Mouse (Mus musculus): Measurements from ENCODE around the gene Pfn1.

Gene Pfn1

DNA sequence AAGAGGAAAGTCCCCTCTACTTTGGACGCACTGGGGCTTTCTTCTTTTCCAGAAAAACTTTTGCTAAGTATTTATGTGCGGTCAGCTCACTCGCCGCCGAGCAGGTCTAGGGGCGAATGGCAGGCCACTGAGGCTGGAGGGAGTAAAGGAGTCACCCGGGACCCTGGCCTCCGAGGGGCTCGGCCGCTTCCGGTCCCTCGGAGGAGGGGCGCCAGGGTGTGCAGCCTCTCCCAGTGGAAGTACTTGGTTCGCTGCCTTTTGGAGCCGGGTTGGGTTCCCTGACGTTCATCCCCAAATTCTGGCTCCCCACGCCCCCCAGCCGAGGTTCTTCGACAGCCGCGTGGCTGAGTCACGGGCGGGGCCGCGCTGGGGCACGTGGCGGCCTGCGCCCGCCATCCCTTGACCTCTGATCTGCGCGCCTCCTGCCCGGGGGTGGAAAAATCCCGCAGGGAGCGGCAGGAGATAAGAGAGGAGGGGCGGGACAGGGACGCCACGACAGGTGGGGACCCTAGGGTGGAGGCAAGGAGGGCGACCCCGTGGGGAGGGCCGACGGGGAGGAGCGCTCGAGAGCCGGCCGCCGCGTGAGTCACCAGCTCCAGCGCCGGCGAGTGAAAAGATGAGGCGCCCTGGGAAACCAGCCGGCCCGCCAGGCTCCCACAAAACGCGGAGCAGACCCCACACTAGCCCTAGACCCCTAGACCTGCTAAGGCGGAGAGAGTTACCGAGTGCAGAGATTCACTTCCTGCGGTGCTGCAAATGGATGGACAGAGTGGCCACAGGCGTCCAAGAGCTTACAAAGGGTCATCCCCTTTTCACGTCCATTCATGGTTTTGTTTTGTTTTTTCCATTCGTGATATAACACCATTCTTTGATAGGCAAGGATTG, 1.4 kb upstream of the Pfn1 start:
- in situ Hi-C loops (cut with MboI), result loop anchor here (25.0 kb wide), 1 partner anchor 644 kb away; the partner anchor contains the start of genes Acadvl, Dlg4 and Dvl2

- in situ Hi-C loops (cut with MboI), result loop anchor here (25.0 kb wide), 1 partner anchor 643 kb away; the partner anchor contains the start of genes Acadvl, Dlg4 and Dvl2
Observed at GRCm38 (mm10) chr11:70654923-70655570, 603 bp upstream of the Pfn1 start.

DNA sequence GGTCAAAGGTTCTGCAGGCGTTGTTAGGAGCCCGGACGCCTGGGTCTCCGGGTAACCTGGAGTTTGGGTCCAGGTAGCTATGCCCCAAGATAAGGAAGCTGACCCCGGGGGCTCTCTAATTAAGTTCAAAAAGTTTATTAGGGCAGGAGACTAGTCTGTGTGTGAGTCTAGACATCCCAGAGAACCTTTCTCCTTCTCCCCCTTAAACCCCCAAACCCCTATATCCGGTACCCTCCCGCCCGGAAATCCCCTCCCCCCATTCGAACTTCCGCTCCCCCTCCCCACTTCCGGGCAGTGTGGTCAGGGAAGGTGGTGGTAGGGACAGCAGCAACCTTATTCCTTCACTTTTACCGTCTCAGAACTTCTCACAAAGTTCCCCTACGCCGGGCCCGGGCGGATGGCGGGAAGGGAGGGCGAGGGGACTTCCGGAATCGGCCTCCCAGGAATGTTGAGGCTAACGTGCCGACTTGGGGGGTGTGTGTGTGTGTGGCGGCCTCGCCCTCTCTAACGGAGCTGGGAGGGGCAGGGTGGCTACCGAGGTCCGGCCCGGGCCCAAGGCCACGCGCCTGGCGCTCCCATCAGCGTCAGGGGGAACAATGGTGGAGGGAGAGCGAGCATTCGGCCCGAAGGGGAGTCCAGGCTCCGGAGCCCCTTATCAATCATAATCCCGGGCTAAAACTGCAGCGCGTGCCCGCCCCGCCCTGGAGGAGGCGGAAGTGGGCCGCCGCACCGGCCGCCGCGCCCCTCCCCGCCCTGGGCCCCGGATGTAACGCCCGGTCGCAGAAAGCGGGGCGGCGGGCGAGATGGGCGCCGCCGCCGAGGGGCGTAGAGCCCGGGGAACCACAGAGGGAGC, 873 bp downstream of the Pfn1 start:
- in situ Hi-C loops (cut with MboI), result loop anchor here (25.0 kb wide), 1 partner anchor 641 kb away; the partner anchor contains the start of genes Acadvl, Dlg4 and Dvl2

DNA sequence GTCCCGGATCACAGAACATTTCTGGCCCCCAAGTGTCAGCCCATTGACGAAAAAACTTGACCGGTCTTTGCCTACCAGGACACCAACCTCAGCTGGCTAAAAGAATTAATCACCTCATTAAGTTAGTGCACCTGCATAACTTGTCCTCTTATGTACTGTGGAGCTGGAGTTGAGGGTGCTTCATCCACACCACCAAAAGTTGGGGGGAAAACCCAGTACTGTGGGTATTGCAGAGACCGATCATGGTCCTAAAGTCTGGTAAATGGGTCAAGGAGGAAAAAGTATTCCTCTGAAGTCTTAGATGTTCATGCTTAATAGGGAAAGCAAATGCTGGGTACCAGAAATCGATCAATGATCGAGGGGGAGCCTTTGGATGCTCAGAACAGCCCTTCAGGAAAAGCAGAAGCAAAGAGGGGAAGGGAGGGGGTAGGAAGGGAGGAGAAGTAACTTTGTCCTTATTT, 1.5 kb downstream of the Pfn1 start:
- in situ Hi-C loops (cut with MboI), result loop anchor here (25.0 kb wide), 1 partner anchor 641 kb away; the partner anchor contains the start of genes Acadvl, Dlg4 and Dvl2

DNA sequence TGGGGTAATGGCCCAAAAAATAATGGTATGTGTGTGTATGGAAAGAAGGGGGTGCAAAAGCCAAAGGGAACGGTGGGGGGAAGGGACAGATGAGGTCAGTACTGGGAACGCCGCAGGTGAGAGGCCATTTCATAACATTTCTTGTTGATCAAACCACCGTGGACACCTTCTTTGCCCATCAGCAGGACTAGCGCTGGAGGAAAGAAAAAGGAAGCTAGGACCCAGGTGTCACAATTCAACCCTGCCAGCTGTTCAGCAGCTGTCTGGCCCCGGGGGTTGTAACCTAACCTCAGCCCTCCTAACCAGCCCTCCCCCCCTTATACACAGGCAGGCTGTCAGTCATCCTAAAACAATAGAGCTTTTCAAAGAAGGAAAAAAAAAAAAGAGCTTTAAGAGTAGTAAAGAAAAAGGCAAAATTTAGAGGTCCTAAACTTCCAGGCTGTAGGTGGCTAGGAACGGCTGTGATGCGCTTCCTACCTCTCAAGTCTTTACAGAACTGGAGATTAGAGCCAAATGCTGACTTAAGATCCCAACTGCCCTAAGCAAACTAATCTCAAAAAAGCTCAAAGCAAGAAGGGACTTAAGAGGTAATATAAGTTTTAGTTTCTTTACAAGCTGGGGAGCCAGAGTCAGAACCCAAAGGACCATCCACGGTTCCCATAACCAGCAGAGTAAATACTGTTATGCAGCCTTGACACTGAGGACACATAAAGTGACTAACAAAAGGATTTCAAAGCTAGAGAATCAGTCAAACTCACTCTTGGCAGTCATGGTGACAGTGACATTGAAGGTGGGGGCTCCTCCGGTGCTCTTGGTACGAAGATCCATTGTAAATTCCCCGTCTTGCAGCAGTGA, 2.2 kb downstream of the Pfn1 start:
- in situ Hi-C loops (cut with MboI), result loop anchor here (25.0 kb wide), 1 partner anchor 640 kb away; the partner anchor contains the start of genes Acadvl, Dlg4 and Dvl2

- in situ Hi-C loops (cut with MboI), result loop anchor here (25.0 kb wide), 1 partner anchor 639 kb away; the partner anchor contains the start of genes Acadvl, Dlg4 and Dvl2
Observed at GRCm38 (mm10) chr11:70651391-70651790, 3.1 kb downstream of the Pfn1 start.

DNA sequence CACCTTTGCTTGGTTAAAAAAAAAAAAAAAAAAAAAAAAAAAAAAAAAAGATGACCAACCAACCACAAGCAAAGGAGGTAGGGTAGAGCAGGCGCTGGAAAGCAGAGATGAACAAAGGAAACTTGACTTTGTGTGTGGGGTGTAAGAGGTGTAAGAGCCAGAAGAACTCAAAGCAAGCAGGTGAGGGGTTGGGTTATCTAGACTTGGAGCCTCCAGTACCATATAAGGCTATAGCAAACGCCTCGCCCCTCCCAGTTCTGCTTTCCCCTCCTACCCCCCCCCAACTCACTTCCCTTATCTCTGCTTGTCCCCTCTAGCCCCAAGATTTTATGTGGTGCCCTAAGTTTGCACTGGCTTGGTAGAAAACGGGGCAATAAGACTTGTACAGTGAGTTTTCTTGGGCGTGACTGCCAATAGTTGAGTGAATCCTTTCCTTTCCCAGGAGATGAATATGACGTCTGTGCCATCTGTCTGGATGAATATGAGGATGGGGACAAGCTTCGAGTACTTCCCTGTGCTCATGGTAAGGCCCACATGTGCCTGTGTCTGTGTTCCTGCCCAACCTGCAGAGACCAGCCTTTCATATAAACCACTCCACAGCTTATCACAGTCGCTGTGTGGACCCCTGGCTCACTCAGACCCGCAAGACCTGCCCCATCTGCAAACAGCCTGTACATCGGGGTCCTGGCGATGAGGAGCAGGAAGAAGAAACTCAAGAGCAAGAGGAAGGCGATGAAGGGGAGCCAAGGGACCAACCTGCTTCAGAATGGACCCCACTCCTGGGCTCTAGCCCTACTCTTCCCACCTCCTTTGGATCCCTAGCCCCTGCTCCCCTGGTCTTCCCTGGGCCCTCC, 3.9 kb downstream of the Pfn1 start:
- in situ Hi-C loops (cut with MboI), result loop anchor here (25.0 kb wide), 1 partner anchor 638 kb away; the partner anchor contains the start of genes Acadvl, Dlg4 and Dvl2

DNA sequence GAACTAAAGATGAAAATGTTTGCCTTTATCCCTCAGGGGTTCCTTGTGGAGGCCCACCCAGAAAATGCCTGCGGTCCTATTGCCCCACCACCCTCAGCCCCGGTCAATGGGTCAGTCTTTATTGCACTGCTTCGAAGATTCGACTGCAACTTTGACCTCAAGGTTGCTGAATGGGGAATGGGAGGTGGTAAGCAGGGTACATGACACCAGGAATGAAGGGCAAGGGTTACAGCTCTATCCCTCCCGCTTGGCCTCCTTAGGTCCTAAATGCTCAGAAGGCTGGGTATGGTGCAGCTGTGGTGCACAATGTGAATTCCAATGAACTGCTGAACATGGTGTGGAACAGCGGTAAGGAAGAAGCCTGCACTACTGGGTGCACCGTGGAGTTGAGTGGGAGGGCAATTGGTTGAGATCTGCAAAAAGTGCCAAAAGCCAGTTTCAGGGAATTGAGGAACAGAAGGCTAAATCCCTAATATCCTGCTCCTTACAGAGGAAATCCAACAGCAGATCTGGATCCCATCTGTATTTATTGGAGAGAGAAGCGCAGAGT, 5.2 kb downstream of the Pfn1 start:
- in situ Hi-C loops (cut with MboI), result no loop called here

DNA sequence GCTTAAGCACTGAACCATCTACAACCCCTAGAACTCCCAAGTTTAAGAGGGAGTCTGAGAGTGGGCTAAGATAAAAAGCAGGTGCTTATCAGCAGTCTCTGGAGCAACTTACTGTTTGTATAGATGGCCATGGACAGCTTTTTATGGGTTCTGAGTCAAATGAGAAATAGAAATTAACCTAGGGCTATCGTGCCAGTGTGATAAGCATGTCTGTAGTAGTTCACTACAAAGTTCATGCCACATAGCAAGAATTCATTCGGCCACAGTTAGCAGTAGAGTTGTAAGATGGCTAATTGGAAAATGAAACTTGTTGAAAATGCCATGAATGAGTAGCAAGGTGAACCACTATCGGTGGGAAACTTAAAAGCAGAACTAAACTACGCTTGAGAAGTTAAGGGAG, 5.9 kb downstream of the Pfn1 start:
- in situ Hi-C loops (cut with MboI), result no loop called here

DNA sequence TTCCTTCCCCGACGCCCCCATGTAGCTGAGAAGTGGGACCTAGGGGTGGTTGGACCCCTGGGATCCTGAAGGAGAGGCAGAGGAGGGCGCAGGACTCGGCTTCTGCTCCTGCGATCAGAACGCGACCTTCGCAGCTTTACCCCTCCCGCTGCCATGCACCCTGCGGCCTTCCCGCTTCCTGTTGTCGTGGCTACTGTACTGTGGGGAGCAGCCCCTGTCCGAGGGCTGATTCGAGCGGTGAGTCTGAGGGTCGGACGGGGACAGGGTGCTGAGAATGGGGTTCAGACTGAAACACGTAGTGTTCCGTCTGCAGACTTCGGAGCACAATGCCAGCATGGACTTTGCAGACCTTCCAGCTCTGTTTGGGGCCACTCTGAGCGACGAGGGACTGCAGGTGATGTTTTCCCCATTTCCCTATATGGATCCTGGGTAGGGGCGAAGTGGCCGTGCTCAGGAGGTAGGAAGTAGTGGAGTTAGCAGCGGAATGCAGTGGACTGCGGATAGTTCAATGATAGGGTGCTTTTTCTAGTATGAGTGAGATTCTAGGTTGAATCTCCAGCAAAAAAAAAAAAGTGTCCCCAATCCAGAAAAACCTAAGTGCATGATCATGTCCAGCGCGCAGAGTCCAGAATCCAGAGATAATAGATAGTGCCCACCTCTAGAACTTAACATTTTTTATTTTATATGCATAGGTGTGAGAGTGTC, 6.6 kb downstream of the Pfn1 start:
- in situ Hi-C loops (cut with MboI), result no loop called here

GRCm38 (mm10) chr11:70646691-70647650, 7.5 kb downstream of the Pfn1 start, which contains the start of the genes Rnf167 and Slc25a11:
Gene Rnf167, plus strand, starts transcription at chr11:70647235.
Gene Slc25a11, minus strand, starts transcription at chr11:70647479.
- in situ Hi-C loops (cut with MboI), result no loop called here

GRCm38 (mm10) chr11:70646259-70646555, 8.2 kb downstream of the Pfn1 start:
- in situ Hi-C loops (cut with MboI), result no loop called here

GRCm38 (mm10) chr11:70645461-70646258, 8.8 kb downstream of the Pfn1 start:
- in situ Hi-C loops (cut with MboI), result no loop called here

DNA sequence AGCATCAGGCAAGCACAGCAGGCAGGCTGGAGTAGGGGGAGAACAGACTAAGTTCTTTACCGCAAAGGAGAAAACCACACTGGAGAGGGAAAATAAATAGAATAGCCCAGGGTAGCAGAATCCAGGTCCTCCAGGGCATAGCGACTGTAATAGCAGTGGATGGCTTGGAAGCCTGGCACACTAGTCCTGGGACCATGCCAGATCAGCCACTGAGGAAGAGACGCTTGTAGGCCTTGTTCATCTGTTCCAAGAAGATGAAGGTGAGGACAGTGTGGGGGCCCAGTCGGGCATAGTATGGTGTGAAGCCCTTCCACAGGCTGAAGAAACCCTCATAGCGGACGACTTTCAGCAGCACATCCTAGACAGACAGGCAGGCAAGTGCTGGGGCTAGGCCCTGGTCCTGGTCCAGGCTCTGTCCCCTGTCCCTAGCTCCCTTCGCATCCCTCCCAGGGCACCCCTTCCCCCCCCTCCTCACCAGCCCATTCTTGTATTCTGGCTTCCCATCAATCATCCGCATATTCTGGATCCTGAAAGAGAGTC, 9.8 kb downstream of the Pfn1 start:
- in situ Hi-C loops (cut with MboI), result no loop called here

DNA sequence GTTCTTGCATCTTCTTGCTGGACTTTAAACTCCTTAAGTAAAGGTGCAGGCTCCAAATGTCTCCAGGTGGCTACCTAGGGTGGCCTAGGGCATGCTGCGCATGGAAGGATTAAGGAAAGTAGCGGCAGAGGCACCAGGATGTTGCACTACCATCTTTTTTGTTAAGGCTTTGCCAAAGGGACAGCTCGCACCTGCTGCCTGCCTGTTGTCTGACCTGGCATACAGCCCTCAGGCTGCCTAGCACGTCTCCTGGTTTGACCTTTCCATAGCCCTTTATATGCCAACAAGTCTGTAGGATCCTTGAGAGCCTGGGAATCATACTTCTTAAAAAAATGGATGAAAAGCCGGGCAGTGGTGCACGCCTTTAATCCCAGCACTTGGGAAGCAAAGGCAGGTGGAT, 11.4 kb downstream of the Pfn1 start:
- in situ Hi-C loops (cut with MboI), result no loop called here

- in situ Hi-C loops (cut with MboI), result no loop called here
Observed at GRCm38 (mm10) chr11:70641241-70641640, 13.2 kb downstream of the Pfn1 start.
